Mouse (Mus musculus) left cerebral cortex, adult 18-20 months (tissue): Measurements from ENCODE around the gene Dlgap1. TPM values are rescaled to one million over a fixed set of nuclear protein-coding genes. Genes with fewer than 3 reads are reported as not detected.

Experiments
- DNase-seq, 2 experiments: peaks; one replicate each; pipeline ENCODE4 v3.0.0; 2021 to 2022; ENCODE audit warnings: low spot score in 2 of 2, mixed read lengths in 1 of 2
- long read RNA-seq, 2 experiments: library from polyadenylated mRNA; stranded (forward); transcript quantifications; one replicate each; pipeline ENCODE4 v2.0.0; 2021
- total RNA-seq, 2 experiments: library from RNA; stranded (reverse); gene quantifications; 2 replicates each; pipeline ENCODE4 v1.2.3; 2021

The Dlgap1 gene
- 100 to 1,000 TPM; 457 to 464 TPM for total RNA-seq
- long read RNA-seq, experiment 1, full-length matches to known transcripts: 77 of 315 reads
- long read RNA-seq, experiment 1, partial matches to known transcripts: 106 of 315 reads
- long read RNA-seq, experiment 1, other reads (novel, unspliced or antisense): 132 of 315 reads
- long read RNA-seq, experiment 2, full-length matches to known transcripts: 32 of 163 reads
- long read RNA-seq, experiment 2, partial matches to known transcripts: 54 of 163 reads
- long read RNA-seq, experiment 2, other reads (novel, unspliced or antisense): 77 of 163 reads

DNA sequence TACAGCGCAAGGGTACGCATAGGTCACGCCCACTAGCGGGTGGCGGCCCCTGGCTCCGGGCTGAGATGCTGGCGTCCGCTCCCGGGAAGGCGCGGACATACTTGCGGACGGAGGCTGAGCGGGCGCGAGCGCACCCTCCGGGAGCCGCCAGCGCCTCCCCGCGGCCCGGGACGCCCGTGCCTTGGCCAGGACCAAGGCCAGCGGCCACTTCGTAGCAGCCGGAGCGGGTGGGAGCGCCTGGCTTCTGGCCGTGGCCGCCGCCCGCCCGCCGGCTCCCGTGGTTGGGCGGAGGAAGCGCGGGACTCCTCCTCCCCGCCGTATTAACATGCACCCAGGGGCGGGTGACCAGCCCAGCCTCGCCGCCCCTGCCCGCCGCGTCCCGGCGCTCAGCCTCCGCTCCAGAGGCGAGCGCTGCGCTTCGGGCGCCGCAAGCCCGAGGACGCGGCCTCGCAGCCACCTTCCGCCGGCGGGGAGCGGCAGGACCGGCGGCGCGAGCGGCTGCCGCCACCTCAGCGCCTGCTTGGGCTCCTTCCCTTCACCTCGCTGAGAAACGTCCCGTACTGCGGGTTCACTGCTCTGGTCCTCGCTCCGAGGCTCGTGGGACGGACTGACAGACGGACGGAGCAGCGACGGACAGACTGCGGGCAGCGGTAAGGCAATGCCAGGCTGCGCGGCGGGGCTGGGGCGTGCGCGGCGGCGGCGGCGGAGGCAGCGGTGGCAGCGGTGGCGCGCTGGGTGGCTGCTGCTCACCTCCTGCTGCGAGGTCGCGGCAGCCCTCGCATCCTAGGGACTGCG is at the start of gene Dlgap1:
Gene Dlgap1 (plus strand): TSS at position 53 of the 795 bp plus-strand sequence.
- peak; percentile 63 to 78 for DNase-seq

DNA sequence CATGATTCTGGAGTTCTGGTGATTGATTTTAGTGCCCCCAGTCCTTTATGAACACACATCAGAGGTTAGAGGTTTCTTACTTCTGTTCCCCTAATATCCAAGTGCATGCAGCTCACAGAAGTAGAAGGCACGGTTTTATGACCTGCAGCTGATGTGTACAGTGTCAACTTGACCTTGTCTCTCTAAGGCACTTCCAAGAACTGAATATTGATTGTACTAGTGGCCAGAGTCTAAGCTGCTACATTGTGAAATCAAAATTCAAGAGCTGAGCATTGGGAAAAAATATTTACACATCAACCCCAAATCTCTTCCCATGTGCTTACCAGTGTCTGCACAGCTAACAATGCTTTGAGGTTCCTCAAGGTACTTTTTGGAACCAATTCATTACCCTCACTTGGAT is 13.9 kb upstream of the Dlgap1 start:
- DNase-seq: no peak

DNA sequence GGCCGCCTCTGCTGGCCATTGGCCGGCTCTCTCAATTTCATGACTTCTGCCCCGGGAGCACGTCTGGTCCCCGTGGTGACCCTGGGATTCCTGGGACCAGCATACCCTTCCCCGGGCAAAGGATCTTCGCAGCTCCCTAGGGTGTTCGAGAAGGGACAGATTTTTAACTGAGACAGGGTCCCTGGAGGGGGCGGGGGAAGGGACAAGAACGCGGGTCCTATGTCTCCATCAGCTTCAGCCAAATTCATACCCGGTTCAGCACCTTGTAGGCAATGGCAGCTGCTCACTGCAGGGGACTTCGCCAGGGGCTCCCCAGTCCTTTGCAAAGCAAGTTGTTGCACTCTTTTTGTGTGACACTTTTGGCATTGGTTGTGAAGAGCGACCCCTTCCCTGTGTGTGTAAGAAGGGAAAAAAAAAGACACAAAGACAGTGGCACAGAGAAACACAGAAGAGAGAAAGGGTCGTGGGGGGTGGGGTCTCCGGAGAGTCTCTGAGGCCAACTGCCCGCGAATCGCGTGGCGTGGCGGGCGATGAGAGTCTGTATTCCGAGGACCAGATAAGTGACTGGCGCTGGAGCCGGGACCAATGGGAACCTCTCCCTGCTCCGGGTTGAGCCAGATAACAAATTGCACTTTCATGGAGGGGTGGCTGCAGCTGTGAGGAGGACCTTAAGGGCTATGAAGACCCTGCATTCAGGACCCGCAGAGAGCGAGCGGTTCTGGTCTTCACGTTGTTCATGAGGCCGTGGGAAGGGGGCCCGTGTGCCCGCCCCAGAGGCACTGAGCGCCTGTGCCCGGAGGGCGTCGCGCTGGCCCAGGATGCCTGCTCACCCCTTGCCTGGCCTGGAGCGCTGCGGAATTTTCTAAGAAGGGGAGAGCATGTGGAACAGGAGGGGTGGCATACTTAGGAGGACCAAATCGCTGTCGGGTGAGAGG is 1.2 kb downstream of the Dlgap1 start:
- DNase-seq: peak; percentile 12 to 36

DNA sequence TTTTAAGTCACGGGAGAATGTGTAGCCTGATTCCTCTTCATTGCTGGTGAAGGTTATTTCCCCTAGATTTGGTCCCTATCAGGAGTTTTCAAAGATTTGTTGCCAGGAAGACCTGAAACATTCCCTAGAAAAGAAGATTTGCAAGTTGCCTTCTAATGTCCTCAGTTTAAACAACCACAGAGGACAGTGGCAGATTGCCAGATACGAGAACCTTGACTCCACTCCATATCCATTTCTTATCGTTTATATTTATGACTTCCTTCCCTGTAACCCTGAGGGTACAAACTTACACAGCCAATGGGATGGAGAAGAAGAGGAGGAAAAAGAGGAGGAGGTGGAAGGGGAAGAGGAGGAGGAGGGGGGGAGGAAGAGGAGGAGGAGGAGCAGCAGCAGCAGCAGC is 4.2 kb downstream of the Dlgap1 start:
- no peak for DNase-seq

DNA sequence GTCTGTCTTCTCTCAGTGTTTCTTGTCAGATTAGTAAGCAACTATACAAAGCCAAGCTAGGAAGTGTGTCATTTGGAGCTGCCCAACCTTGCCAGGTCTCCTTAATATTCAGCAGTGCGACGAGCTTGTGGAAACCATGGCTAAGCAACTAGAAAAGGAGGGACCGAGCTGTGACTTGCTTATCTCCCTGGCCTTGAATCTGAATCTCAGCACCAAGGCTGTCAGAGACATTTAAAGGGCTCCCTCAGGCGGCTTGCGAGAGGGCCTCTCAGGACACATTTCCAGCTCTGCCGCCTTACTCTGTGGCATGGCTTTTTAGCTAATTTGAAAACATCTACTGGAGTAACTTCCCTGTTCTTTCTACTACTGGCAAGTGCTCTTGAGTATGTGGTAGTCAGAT is 5.1 kb downstream of the Dlgap1 start:
- peak in 1 of 2 experiments; percentile 7 for DNase-seq

DNA sequence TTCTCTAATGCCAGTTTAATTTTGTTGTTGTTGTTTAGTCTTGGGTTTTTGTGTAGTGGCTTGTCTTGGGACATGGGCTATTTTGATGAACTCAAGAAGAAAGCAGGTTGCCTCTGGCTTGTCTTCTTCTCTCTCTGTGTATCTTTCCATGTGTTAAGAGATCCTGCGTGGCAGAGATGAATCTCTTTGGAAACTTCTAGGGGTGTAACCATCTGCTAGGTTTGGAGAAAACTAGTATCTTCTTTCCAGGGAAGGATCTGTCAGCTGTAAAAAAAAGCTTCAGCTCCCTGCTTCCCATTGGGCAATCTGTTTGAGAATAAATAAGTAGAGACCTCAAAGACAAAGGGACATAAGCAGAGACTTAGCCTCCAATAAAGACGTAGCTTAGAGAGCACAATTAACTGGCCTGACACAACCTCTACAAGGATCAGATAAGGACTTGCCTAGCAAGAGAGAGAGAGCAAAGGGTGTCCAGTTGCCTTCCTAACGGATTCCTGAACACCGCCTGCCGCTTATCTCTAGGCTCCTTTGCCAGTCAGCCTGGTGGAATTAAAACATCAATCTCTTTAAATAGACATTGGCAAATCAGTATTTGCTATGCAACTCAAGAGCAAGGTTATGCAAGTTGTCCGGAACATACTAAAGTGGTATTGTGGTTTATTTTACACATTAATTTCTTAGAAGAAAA is 13.5 kb downstream of the Dlgap1 start:
- DNase-seq: no peak

DNA sequence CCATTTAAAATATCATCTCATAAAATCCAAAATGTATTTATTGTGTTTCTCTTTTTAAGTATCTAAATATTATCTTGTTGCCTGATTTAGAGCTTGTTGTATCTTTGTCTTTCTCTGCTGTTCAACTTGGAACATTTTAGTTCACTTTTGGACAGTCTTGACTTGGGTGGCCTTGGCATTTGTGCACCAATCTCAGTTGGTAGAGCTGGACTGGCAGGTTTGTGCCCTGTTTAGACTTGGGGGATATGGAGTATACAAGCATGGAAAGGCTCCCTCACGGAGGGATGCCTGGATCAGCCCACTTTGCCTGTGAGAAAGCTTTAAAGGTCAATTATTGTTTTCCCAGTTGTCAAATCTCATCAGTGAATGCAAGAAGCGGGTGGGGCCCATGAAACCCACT is 27.5 kb downstream of the Dlgap1 start:
- no peak for DNase-seq

DNA sequence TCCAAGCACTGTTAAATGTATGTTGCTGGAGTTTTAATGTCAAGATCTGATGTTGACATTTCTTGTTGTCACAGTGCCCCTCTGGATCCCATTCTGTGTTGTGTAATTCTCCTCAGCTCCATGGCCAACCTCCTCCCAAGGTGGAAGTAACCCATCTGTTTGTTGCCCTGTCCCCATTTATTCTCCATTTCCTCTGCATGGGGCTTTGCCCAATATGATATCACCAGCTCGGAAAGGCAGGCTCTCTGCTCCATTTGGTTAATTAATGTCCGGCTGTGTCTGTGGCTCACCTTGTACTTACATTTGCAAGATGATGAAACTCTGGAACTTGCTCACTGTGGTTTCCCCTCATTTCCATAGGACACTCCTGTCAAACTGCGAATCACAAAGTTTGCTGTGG is 33.2 kb downstream of the Dlgap1 start:
- DNase-seq: no peak

DNA sequence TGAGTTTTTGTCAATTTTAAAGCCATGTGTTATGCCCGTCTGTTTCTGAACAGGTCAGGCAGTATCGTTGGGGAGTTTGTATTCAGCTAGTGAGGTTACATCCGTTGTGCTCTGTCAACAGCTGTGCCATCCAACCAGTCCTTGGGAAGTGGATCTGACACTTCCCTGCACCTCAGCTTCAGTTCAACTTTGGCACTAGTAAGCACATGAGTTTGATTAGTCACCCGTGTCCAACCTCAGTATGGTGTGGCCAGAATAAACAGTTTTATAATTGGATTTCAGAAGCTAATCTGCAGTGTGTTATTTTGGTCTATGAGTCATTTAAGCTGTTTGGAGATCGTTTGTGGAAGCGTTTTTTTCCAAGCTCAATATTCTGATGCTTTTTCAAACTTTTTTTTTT is 35.8 kb downstream of the Dlgap1 start:
- DNase-seq: no peak

DNA sequence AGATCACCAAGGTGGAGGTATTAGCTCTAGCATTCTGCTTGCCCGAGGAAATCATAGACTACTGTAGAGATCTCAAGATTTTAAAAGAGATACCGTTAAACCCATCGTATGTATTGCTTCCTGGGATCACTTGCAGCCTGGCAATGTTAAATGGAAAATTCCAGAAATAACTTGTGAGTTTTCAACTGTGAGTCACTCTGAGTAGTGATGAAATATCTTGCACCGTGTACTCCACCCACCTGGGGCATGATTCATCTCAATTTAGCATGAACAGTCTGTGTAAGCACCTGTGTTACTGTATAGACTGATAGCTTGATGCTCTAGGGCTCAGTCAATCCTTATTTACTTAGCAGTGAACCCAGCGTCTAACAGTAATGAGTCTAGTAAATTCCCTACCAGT is 38.7 kb downstream of the Dlgap1 start:
- DNase-seq: peak in 1 of 2 experiments; percentile 9

DNA sequence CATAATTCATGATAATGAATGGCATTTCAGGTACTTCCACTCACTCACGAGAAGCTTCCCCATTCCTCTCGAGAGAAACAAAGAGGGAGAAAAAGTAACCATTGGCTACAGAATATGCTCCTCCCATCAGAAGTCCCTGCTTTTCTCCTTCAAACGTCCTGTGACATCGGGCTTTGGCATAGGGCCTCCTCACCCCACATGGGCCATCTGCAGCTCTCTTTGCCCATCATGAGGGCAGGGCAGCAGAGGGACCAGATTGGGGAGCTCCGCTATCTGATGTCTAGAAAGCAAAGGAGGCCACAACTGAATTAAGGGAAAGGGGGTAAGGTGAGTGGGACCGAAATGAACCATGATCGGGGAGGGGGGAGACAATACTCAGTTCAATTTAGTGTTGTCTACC is 47.6 kb downstream of the Dlgap1 start:
- DNase-seq: no peak

DNA sequence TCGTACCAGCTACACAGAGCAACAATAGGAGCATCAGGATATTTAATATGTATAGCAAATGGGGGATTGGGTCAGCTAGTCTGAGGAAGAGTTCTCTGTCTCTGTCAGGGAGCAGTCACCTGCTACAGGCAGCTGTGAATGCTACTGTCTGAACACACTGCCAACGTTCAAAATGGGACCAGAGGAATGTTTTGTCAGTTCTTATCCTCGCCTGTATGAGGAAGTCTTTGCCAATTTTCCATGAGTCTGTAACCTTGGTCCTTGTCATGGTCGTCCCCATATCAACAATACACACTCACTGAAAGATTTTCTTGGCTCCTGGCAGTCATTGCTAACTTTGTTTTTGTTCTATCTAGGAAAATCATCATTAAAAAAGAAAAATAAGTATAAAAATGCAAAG is 51.5 kb downstream of the Dlgap1 start:
- DNase-seq: no peak

DNA sequence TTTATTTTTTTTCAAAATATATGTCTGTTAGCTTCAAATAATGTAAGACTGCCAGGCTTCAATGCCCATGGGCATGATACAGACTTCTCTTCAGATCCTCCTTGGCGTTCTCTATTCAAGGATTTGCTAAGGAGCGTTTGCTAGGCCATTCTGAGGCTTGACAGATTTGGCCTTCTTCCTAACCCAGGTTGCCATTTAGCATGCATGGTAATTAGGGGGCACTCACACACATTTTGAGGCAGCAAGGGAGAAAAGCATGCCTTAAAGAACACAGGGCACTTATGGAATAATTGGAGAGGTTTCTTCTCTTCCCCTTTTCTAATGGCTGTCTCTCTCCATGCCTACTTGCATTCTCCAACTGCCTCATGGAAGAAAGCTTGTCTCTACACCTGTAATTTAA is 53.7 kb downstream of the Dlgap1 start:
- DNase-seq: no peak

DNA sequence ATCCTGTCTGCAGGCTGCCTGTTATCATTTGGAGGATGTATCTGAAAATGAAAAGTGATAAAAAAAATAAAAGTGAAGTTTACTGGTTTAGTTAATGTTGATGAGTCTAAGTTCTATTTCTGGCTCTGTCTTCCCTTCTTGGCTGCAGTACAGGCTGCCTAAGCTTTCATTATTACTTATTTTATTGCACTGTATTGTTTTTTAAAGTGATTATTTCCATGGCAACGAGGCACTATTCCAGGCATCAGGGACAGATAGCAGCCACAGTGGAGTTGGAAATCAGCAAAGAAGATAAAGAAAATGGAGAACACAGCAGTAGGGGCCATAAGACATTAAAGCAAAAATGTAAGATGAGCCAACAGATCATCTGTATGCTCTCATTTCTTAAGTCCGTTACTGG is 66.0 kb downstream of the Dlgap1 start:
- no peak for DNase-seq

DNA sequence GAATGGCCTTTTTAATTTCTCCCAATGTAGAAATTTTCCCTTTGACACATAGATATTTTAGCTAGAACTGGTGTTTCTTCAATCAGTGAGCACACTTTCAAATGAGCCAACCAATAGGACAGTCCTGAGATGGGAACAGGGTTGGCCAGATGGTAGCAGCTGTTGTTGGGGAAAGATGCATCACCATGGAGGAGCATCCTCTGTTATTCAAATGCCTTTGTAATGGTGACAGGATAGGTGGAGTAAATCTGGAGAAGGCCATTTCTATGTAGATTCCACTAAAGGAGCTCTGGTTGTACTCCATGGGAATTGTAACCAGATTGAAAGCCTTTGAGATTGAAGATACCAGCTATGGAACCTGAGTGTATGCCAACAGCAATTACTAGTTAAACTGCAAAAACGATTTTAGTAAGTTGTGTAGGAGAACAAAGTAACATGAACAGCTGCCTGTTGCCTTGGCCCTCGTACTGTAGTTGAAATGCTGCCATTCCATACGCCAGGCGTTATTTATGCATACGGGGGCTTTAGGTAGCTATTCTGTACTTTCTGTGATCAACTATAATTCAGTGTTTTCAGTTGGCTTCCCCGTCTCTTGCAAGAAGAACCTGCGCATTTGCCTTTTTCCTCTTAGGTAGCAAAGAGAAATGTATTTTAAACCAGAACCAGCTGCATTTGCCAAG is 72.0 kb downstream of the Dlgap1 start:
- DNase-seq: peak; percentile 11 to 22

DNA sequence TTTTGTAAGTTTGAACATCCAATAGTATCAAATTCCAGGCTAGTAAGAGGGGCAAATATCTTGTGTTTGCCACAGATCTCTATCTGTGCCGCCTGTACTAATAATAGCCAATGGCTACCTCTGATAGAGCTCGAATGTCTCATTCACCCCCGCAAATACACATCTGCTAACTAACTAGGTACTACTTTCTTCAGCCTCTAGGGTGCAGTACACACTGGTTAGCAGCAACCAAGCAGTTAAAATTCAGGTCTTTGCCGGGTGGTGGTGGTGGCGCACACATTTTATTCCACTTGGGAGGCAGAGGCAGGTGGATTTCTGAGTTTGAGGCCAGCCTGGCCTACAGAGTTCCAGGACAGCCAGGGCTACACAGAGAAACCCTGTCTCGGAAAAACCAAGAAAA is 99.4 kb downstream of the Dlgap1 start:
- DNase-seq: no peak

DNA sequence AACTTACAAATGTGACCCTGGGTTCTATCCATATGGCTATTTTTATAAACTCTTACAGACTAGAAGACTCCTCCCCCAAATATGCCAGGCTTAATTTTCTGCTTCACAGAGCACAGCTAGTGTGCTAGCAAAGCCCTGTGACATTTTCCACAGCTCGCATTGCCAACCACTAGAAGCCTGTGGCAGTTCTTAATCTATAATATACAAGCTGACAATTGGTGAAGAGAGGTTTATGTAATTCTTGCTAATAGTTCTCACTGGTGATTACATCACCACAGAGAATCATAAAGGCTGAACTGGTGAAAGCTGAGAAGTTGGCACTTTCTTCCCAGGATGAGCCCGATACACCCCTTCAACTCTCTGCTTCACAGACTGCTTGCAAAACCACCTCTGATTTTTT is 103.2 kb downstream of the Dlgap1 start:
- no peak for DNase-seq

DNA sequence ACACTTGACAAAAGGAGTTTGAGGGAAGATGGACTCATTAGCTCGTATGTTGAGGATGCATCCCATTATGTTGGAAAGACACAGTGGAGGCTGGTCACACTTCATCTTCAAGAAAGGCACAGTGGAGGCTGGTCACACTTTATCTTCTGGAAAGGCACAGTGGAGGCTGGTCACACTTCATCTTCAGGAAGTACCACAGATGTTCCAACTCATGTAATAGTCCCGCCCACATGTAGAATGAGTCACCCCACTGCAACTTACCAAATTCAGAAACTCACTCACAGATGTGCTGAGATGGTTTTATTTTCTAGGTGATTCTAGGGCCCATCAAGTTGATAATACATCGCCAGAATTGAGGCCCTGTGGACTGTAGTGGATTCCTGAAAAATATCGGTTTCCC is 119.3 kb downstream of the Dlgap1 start:
- DNase-seq: peak; percentile 20 to 25

DNA sequence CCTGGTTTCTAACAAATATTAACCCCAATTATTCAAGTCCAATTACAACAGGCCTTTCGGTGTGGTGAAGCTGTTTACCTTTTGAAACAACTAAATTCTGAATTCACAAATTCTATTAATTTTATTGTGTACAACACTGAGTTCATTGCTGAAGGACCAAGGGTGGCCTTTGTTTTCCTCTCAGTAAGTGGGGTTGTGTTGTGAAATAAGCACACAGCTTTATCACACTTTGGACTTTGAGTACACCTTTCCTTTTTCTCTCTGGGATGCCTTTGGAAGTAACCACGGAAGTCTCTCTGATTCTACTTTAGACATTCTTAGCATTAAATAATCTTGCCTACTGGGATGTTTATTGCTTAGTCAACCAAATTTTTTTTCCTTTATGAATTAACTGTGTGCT is 121.9 kb downstream of the Dlgap1 start:
- no peak for DNase-seq

DNA sequence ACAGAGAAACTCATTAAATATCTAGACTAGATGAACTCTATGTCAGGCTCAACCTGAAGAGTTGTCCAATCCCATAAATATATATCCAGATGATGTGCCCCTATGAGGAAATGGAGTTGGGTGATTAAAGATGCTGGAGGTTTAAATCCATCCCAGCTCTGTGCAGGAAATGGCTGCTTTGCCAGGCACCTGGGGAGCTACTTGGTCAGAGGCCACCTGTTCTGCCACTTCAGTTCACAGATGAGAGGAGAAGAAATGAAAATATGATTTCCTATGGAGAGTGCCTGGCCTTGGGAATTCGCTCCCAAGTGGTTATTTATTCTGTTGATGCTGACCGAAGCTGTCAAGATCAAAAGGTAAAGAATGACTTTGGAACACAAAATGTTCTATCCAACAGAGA is 160.3 kb downstream of the Dlgap1 start:
- no peak for DNase-seq

DNA sequence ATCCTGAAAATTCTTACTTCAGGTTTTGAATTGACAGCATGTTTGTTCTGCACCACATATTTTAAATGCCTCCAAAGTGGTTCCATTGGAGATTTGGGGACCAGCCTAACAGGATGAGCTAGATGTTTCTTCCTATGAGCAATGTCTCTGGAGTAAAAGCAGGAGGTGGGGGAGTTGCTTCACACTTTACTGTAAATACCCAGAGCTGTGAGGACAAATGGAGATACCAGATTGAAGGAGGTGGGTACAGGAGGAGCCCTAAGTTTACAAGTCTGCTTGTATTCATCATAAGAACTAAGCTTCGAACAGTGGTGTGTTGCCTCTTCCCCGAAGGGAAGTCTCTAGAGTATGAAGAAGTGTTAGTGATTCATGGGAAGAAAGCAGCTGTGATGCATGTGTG is 201.0 kb downstream of the Dlgap1 start:
- no peak for DNase-seq
